Mouse (Mus musculus) gastrocnemius, postnatal 36 days (tissue): ENCODE results near the gene Tsen2. TPM values are rescaled to one million over a fixed set of nuclear protein-coding genes. Genes with fewer than 3 reads are reported as not detected.

Experiments
- DNase-seq, 2 experiments: peaks; one replicate each; pipeline ENCODE4 v3.0.0; 2022
- intact Hi-C: fragments of 180-260 bp; cut with DNase I; formaldehyde crosslinking; loops from one replicate; pipeline ENCODE4 v1.15.1; 2025
- total RNA-seq, 2 experiments: library from RNA; stranded (reverse); gene quantifications; 2 replicates each; pipeline ENCODE4 v1.2.3; 2021

Gene Tsen2
- total RNA-seq, 2 experiments from 2014 or later = 5.0 to 5.9 TPM

DNA sequence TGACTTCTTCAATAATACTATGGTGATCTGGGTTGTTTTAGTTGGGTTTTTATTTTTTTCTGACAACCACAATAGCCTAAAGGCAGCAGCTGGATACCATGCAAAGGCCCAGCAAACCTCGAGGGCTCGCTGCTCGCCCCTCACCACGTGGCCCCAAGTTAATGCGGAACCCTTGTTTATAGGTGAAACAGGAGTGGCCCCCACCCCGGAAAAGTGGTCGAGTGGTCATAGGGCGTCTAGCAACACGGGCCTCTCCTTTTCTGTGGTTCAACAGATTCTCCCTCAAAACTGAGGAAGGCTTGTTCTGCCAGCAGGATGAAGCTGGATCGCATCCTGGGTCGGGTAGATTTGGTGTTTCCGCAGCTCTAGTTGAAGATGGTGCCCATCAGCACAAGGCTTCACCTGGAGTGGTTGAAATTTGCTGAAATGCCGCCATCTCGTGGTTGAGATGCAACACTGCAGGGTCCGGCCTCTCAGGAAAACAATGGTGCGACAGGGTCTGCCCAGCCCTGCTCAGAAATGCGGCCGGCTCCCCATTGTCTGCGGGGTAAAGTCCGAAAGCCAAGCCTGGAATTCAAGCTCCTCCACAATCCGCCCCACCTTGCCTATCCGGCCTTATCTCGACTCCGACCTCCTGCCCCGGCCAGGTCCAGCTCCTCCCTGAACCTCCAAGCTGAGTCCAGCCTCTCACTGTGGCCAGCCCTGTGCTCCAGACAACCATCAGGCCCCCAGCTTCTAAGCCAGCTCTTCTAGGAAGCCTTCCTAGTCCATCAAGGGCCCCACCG is 5.6 kb upstream of the Tsen2 start:
- intact Hi-C loops = loop anchor here (1.0 to 10.0 kb wide), 4 partner anchors 174 to 492 kb away; partner anchors contain the start of genes Gm17482 and Pparg
- peak; percentile 62 to 75 for DNase-seq

- intact Hi-C loops = no loop called here
- no peak for DNase-seq
Measured at GRCm38 (mm10) chr6:115541676-115542275, 2.7 kb upstream of the Tsen2 start.

GRCm38 (mm10) chr6:115542341-115542740 is 2.1 kb upstream of the Tsen2 start:
- no peak for DNase-seq
- intact Hi-C loops = no loop called here

GRCm38 (mm10) chr6:115546276-115546675 is 1.8 kb downstream of the Tsen2 start:
- peak in 1 of 2 experiments; percentile 40 for DNase-seq
- intact Hi-C loops = no loop called here

DNA sequence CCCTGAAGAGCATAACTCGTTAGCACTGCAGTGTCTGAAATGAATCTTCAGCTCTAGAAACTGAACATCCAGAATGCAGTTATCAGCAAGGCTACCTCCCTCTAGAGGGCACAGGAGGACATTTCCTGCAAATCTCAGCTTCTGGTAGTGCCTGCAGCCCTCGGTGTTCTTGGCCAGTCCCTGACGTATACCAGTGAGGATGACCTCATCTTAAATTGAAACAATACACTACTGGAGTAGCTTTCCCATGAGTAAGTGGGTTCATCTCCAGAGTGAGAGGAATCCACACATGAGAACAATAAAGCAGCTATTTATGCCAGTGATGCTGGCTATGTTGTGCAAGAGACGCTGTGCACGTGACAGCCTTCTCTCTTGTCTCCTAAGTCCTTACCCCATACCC is 11.0 kb downstream of the Tsen2 start:
- intact Hi-C loops = no loop called here
- DNase-seq = no peak

DNA sequence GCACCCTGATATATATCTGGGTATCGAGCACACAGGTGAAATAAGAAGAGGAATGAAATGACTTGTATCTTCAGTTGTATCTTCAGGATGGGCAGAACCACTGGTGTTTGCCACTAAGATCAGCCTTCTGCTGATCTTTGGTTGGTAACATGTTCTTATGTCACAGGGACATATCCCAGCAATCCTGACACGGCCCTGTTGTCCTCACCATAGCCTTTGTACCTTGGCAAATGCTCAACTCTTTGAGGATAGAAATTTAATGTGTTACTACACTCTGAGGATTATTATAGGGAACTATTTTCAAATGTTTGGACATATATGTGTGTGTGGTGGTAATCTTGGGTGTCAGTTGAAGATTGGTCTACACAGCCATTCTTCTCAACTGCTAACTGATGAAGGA is 13.7 kb downstream of the Tsen2 start:
- intact Hi-C loops = no loop called here
- DNase-seq = no peak

DNA sequence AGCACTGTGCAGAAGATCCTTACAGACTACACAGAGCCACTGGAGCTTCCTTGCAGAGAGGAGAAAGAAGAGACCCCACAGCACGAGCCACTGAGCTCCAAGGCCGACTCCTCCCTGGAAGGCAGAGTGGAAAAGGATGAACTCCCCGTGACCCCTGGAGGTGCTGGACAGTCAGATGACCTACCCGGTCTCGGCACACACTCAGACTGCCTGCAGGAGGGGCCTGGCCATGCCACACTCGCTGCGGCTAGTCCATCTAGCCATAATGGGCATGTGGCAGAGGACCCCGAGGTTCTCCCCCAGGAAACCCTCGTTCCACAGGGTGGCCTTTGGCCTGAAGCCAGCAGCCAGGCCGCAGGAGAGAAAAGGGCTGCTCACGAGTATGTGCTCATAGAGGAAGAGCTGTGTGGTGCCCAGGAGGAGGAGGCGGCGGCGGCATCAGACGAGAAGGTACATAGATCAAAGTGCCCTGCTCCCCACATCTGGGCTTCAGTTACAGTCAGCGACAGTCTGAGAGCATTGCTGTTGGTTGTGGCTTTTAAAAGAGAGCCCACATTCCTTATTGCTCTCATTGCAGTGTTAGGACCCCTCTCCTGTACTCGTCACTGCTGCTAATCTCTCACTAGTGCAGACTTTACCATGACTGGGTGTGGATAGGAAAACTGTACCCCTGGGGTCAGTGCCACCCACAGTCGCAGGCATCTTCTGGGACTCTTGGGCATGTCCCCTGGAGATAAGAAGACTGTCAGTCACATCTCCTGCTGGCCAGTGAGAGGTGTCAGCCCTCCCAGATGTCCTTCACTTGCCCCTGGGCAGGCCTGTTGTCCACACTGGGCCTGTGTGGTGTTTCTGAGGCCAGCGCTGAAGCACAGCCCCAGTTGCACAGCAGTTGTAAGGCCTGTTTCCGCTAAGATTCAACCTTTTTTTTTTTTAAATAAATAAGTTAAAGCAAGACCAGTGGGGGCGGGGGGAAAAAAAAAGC is 15.5 kb downstream of the Tsen2 start:
- intact Hi-C loops = no loop called here
- no peak for DNase-seq

- intact Hi-C loops = no loop called here
- DNase-seq = peak in 1 of 2 experiments; percentile 15
Measured at GRCm38 (mm10) chr6:115565479-115566045, 21.1 kb downstream of the Tsen2 start.

DNA sequence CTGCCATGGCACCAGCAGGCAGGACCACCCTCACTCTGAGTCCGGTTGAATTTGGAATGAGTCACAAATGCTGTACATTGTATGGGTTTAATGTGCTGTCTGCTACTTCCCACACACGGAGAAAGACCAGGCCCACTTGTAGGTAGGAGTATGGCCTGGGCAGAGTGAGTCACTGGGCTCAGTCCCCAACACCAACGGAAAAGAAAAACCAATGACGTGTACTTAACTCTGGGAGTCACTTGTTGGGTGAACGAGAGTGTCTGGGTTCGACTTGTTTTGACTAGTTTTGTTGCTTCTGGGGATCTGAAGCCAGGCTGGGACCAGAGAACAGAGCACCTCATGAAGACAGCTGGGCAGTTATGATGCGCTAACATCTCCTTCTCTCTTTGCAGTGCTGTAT is 29.7 kb downstream of the Tsen2 start:
- intact Hi-C loops = no loop called here
- no peak for DNase-seq

- no peak for DNase-seq
- intact Hi-C loops = no loop called here
Measured at GRCm38 (mm10) chr6:115577407-115577806, 32.9 kb downstream of the Tsen2 start.

DNA sequence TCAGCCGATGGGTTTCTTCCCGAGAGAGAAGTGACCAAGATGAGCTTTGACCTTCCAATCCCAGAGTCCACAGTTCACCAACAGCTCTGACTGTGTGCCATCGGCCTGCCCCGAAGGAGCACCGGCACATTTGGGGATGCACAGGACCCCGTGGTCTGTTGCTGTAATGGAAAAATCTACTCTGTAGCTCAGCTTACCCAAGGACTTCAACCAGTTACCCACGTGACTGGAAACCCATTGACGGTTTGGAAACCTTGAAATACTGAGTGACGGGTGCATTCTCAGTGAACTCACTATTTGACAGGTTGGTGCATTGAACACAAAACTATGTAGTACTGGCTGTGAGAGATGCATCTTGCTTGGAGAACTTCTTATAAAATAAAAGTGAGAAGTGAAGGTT is 33.5 kb downstream of the Tsen2 start:
- intact Hi-C loops = no loop called here
- no peak for DNase-seq

DNA sequence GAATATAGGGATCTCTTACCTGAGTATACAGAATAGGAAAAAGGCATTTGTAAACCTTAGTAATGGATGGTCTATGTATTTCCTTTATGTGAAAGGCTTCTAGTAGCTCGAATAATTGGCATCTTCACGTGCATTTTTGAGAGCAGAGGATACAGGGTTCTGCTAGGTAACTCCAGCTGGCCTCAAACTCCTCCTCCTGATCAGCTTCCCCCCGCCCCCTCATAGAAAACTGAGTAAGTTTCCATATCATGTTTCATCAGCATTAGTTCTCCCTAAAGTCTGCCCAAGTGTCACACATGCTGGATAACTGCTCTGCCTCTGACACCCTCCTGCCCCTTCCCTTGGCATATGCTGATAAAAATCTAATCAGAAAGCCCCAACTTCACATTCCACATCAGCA is 36.3 kb downstream of the Tsen2 start:
- DNase-seq = no peak
- intact Hi-C loops = no loop called here

DNA sequence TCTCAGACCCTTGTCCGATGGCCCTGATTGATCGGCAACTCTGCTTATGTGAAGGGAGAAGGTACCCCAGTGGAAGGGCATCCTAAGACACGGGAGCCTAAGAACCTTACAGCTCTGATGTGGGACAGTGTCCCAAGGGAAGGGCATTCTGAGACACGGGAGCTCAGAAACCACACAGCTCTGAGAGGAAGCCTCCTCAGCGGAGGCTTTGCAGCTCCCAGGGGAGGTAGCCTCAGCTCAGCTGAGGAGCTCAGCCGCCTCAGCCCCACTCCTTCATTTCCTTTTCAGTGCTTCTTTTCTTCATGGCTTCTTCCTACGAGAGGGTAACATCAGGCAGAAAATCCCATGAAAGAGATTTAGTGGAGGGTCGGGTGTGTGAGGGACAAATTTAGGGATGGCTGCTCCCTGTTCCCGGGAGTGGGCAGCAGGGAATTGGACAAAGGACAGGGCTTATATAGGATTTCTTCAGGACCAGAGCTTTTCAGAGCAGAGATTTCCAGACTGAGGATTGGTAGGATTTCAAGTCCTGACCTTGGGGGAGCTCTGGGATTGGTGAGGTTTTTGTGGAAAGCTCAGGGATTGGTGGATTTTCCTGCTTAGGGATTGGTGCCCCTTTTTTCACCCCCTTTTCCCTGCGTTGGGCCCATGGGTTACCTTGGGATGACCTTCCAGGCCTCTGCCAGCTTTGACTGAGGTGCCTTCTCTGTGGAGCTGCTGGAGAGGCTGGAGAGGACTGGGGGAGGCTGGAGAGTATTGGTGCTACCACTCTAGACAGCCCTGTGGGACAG is 38.1 kb downstream of the Tsen2 start:
- intact Hi-C loops = no loop called here
- no peak for DNase-seq

- DNase-seq = no peak
Measured at GRCm38 (mm10) chr6:115583430-115584125, 39.1 kb downstream of the Tsen2 start.

GRCm38 (mm10) chr6:115584176-115584575 is 39.7 kb downstream of the Tsen2 start:
- intact Hi-C loops = no loop called here
- DNase-seq = no peak

More at GRCm38 (mm10) chr6:115583430-115584125, 39.1 kb downstream of the Tsen2 start:
- intact Hi-C loops = no loop called here

DNA sequence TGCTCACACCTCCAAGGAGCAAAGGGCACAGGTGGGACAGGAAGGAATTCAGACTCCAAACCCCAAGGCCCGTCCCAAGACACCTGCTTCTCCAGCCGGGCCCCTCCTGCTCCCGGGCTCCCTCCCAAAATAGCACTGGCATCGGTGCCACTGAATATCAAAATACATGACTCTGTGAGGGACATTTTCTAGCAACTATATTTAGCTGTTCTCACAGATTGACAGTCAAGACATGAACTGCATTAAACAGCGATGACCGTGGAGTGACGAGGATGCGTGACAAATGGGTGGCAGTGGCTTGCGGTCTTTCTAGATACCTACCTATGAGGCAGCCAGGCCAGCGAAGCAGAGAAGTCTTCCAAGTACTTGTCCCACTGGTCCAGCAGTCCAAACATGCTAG is 41.9 kb downstream of the Tsen2 start:
- peak; percentile 28 to 35 for DNase-seq
- intact Hi-C loops = no loop called here

GRCm38 (mm10) chr6:115591692-115592359 is 47.4 kb downstream of the Tsen2 start:
- intact Hi-C loops = no loop called here
- no peak for DNase-seq

- DNase-seq = no peak
- intact Hi-C loops = no loop called here
Measured at GRCm38 (mm10) chr6:115592458-115592857, 48.0 kb downstream of the Tsen2 start, which contains the start of gene Mkrn2os. Gene Mkrn2os, minus strand, starts transcription at chr6:115592576.

GRCm38 (mm10) chr6:115593252-115593651 is 48.8 kb downstream of the Tsen2 start:
- intact Hi-C loops = no loop called here
- no peak for DNase-seq
